Mouse (Mus musculus): ENCODE measurements around the gene Slc26a8.

DNA sequence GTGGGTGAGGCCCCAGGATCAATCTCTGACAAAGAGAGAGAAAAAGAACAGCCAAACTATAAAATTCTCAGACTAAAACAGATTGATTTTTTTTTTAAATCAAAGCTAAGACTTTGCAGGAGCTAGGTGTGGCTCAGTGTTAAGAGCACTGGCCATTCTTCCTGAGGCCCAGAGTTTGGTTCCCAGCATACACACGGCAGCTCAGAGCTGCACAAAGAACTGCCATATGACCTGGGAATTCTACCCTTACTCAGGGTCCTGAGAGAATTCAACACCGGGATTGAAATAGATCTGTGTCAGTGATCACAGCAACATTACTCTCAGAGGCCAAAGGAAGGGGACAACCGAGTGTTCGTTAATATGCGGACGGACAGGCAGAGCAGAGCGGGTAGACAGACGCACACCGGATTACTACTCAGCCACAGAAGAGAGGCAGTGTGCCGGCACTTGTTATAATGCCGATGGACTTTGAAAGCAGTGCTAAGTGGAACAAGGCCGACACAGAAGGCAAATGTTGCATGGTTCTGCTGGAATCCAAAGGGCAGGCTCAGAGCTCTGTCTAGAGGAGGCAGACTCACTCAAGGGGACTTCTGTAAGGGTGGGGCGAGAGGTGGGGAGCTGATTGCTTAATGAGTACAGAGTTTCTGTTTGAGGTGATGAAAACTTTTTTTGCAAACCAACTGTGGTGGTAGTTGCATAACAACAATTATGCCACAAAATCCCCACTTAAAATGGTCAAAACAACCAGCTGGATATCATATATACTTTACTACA lies 7.5 kb downstream of the Slc26a8 start:
- TF ChIP-seq CHD2 (IDR thresholded peaks at IDR 0.05; ENCODE audit: low read depth, low read length) (no peak), ZNF384 (IDR thresholded peaks at IDR 0.05; ENCODE audit: low read depth, low read length) (no peak), ZC3H11A (IDR thresholded peaks at IDR 0.05; ENCODE audit: borderline replicate concordance, low read depth, low read length) (no peak)

All from ES-E14 (cell line).